Mouse (Mus musculus): Measurements from ENCODE around the gene Meis1. TPM values are rescaled to one million over a fixed set of nuclear protein-coding genes. Genes with fewer than 3 reads are reported as not detected.

The Meis1 gene
- total RNA-seq, 4 experiments from 2014 or later, result 2.2 to 3.0 (median 2.6) TPM

DNA sequence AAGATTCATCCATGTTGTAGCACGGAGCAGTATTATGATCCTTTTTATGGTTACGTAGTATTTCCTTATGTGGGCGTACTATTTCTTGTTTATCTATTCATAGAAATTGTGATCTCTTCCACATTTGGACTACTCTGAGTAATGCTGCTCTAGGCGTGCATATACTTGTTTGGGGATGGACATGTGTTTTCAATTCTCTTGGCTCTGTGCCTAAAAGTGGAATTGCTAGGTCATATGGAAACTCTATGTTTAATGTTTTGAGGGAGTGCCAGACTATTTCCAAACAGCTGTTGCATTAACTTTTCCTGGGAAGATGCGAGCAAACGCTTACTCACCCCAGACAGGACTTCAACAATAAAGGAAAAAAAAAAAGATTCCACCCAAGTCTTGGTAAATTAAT, 173.3 kb downstream of the Meis1 start:
- no peak for DNase-seq (ENCODE audit: low spot score in 2 of 2)

DNA sequence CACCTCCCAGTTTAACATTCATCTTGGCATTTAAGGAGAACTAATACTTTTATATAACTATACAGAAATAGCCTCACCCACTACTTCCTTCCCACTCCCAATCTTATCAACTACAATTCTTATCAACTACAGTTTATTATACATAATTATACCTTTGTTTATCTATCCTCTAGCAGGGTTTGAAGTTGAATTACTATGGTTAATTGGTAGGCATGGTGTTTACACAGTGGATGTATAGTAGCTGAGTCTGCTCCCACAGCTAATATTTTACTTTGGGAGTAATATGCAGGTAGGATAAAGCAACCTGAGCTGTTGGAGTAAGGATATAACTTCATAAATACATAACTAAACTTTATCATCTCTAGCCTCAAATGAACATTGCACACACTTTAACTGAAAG, 188.7 kb downstream of the Meis1 start:
- no peak for DNase-seq (ENCODE audit: low spot score in 2 of 2)

Measured in layer of hippocampus, adult 8-10 months (tissue).